Mouse (Mus musculus) liver, embryonic 15.5 days (tissue): ENCODE data around the gene Cd4. TPM values are rescaled to one million over a fixed set of nuclear protein-coding genes. Genes with fewer than 3 reads are reported as not detected.
"Not testable (repeated sequence)": the region's sequence is repeated elsewhere in the genome, so short reads cannot be mapped to it uniquely, and the experiment has no call there.

Experiments
- ATAC-seq: fragments of 200-750 bp; cut with Nextera tagmentation; 2 replicates; pipeline ENCODE4 v1.8.0; 2017; ENCODE audit warnings: moderate number of reproducible peaks, mild to moderate bottlenecking, moderate library complexity; ENCODE audit not compliant: insufficient read depth
- H3K27ac ChIP-seq: fragments of 300-500 bp; sonication (generic); replicated peaks from 2 replicates; pipeline ENCODE4 v1.5.1; 2015; ENCODE audit warnings: mild to moderate bottlenecking, inconsistent platforms
- H3K27me3 ChIP-seq: fragments of 300-500 bp; sonication (generic); 2 replicates; pipeline ENCODE4 v1.6.1; 2015; ENCODE audit warnings: mild to moderate bottlenecking, inconsistent platforms
- H3K36me3 ChIP-seq: fragments of 300-500 bp; sonication (generic); replicated peaks from 2 replicates; pipeline ENCODE4 v1.6.1; 2015; ENCODE audit warnings: moderate library complexity, mild to moderate bottlenecking, inconsistent platforms
- H3K4me1 ChIP-seq: fragments of 300-500 bp; sonication (generic); replicated peaks from 2 replicates; pipeline ENCODE4 v1.6.1; 2015; ENCODE audit warnings: inconsistent platforms
- H3K4me2 ChIP-seq: fragments of 300-500 bp; sonication (generic); 2 replicates; pipeline ENCODE4 v1.6.1; 2015; ENCODE audit warnings: moderate library complexity, mild to moderate bottlenecking, inconsistent platforms
- H3K4me3 ChIP-seq: fragments of 300-500 bp; sonication (generic); replicated peaks from 2 replicates; pipeline ENCODE4 v1.5.1; 2015; ENCODE audit warnings: mild to moderate bottlenecking, inconsistent platforms
- H3K9ac ChIP-seq: fragments of 300-500 bp; sonication (generic); 2 replicates; pipeline ENCODE4 v1.6.1; 2015; ENCODE audit warnings: moderate library complexity, mild to moderate bottlenecking, inconsistent platforms
- H3K9me3 ChIP-seq: fragments of 300-500 bp; sonication (generic); replicated peaks from 2 replicates; pipeline ENCODE4 v1.6.1; 2016; ENCODE audit warnings: inconsistent platforms
- WGBS: fragments of 180-500 bp; shearing (Covaris S2); methylation state at CpG from one replicate; pipeline ENCODE4 v1.1.7; 2015; ENCODE audit warnings: mixed read lengths; ENCODE audit not compliant: insufficient replicate concordance; 5-methylcytosine and 5-hydroxymethylcytosine counted together
- polyA plus RNA-seq: library from polyadenylated mRNA; unstranded; fragments of >200 nt; fragmentation: Nextera tagmentation; extraction: Ambion mirVana; gene quantifications from 2 replicates; pipeline ENCODE4 v1.2.1, GENCODE M21; 2015

Gene Cd4
- polyA plus RNA-seq, 1 experiment from 2014 or later, result 0.07 TPM

DNA sequence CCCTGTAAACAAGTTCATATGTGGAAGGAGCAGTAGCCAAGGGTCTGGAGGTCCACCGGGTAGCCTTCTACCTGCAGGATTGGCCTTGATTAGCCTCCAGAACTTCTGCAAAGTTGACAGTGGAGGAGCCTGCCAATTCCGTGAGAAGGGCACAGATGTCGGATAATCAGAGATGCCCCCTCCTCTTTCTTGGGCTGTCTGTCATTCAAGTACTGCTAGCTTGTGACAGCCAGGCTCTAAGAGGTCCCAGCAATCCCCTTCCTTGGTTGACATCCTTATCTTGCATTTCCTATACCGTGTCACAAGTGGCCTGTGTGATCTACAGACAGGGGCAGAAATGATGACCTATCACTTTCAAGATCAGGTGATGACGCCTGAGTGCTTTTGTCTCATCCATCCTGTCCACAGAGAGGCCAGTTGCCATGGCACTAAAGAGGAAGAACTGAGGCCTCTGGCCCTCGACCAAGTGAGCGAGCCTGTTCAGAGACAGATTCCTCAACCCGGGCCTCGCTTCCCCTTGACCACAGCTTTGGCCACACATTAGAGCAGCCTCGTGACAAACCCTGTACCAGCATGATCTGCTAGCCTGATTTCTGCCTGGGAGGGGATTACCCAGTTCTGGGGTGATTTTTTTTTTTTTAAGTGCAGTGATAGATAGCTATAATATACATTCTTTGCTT lies 12.9 kb upstream of the Cd4 start:
- no peak for ATAC-seq
- Histone ChIP-seq H3K27ac (no peak overlapping the region), H3K9ac (no peak overlapping the region), H3K27me3 (no peaks in the 10 kb centered on the region; the same call in 1 of the 2 replicates), H3K9me3 (no peaks in the 10 kb centered on the region), H3K4me3 (no peak overlapping the region), H3K4me2 (no peak overlapping the region), H3K4me1 (peaks cover 12% of the 10 kb centered on the region), H3K36me3 (no peaks in the 10 kb centered on the region)
- 23% methylated on average over 10 of the region's 10 CpGs for WGBS

DNA sequence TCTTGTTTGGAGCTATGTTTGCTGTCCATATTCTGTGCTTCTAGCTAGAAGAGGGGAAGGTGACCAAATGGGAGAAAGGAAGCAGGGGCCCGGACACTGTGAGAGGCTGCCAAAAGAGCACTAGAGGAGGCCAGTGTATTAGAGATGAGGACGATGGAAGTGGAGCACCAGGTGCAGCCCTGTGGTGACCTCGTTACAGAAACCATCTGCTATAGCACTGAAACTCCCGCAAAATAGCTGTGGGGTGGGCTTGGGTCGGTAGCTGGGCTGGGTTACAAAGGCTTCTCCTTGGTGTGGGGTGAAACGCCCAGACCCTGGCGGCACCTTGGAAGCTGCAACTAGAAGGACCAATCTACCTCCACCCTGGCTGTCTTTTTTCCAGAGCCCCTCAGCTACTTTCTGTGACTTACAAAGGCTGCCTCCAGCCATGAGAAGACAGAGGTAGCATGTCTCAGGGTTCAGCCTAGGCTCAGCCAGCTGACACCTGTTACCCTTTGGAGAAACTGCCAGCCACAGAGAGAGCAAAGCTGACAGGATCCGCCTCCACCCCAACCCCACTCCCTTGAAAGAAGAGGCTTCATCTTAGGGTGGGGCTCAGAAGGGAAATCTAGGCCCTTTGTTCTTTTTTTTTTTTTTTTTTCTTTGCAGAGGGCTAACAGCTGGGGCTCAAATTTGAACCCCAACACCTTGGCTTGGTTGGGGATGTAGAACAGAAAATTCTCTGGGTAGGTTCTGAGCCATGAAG lies 12.2 kb upstream of the Cd4 start:
- H3K9ac ChIP-seq, result no peak overlapping the region
- H3K27me3 ChIP-seq, result no peaks in the 10 kb centered on the region; the same call in 1 of the 2 replicates
- H3K4me1 ChIP-seq, result peaks cover 12% of the 10 kb centered on the region
- no peaks in the 10 kb centered on the region for H3K36me3 ChIP-seq
- WGBS, result 61% methylated on average over 8 of the region's 8 CpGs
- ATAC-seq, result no peak
- no peak overlapping the region for H3K27ac ChIP-seq
- H3K4me2 ChIP-seq, result no peak overlapping the region
- no peaks in the 10 kb centered on the region for H3K9me3 ChIP-seq
- H3K4me3 ChIP-seq, result no peak overlapping the region

GRCm38 (mm10) chr6:124898359-124898758 lies 10.3 kb upstream of the Cd4 start:
- Histone ChIP-seq H3K4me2 (no peak overlapping the region), H3K36me3 (no peaks in the 10 kb centered on the region), H3K27me3 (no peaks in the 10 kb centered on the region; the same call in 1 of the 2 replicates), H3K4me1 (no peaks in the 10 kb centered on the region), H3K9ac (no peak overlapping the region), H3K27ac (no peak overlapping the region), H3K9me3 (no peaks in the 10 kb centered on the region), H3K4me3 (no peak overlapping the region)
- 8% methylated on average over 3 of the region's 3 CpGs for WGBS
- no peak for ATAC-seq

- not testable (repeated sequence) for H3K9ac ChIP-seq, H3K4me2 ChIP-seq, H3K27me3 ChIP-seq, H3K4me1 ChIP-seq, H3K4me3 ChIP-seq, H3K27ac ChIP-seq, H3K36me3 ChIP-seq, H3K9me3 ChIP-seq, ATAC-seq
- 68% methylated on average over 2 of the region's 2 CpGs for WGBS
Measured at GRCm38 (mm10) chr6:124894113-124894512, 6.1 kb upstream of the Cd4 start.

- H3K36me3 ChIP-seq, result no peaks in the 10 kb centered on the region
- WGBS, result 43% methylated on average over 6 of the region's 6 CpGs
- no peak for ATAC-seq
- no peak overlapping the region for H3K4me2 ChIP-seq
- no peak overlapping the region for H3K27ac ChIP-seq
- H3K9me3 ChIP-seq, result no peaks in the 10 kb centered on the region
- no peak overlapping the region for H3K9ac ChIP-seq
- no peaks in the 10 kb centered on the region for H3K27me3 ChIP-seq
- H3K4me1 ChIP-seq, result no peaks in the 10 kb centered on the region
- no peak overlapping the region for H3K4me3 ChIP-seq
Measured at GRCm38 (mm10) chr6:124890997-124891396, 3.0 kb upstream of the Cd4 start.

GRCm38 (mm10) chr6:124888555-124889125 lies 619 bp upstream of the Cd4 start:
- WGBS, result 71% methylated on average over 6 of the region's 6 CpGs
- Histone ChIP-seq H3K27me3 (no peaks in the 10 kb centered on the region), H3K9ac (no peak overlapping the region), H3K4me2 (no peak overlapping the region), H3K36me3 (no peaks in the 10 kb centered on the region), H3K4me3 (no peak overlapping the region), H3K27ac (no peak overlapping the region), H3K9me3 (no peaks in the 10 kb centered on the region), H3K4me1 (no peaks in the 10 kb centered on the region)
- no peak for ATAC-seq

DNA sequence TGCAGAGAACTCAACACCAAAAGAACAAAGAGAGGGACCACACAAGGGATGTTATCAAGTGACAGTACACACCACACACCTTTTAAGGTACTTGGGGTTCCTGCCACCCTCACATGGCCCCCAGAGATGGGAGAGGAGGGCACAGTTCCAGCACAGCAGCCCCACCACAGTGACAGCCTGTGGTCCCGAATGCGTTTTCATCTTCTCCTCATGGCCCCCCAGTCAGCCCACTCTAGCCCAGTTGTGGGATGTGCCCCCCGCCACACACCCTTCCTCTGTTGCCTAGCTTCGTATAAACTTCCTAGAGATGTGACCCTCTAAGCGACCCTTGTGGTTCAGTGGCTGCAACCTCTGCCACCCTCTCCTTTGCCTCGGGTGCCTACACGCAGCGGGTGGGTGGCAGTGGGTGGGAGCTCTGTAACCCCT lies 2.1 kb downstream of the Cd4 start:
- Histone ChIP-seq H3K36me3 (no peaks in the 10 kb centered on the region), H3K4me2 (no peak overlapping the region), H3K27me3 (no peaks in the 10 kb centered on the region), H3K9me3 (no peaks in the 10 kb centered on the region), H3K27ac (no peak overlapping the region), H3K9ac (no peak overlapping the region), H3K4me3 (no peak overlapping the region), H3K4me1 (no peaks in the 10 kb centered on the region)
- no peak for ATAC-seq
- WGBS, result 57% methylated on average over 8 of the region's 8 CpGs

DNA sequence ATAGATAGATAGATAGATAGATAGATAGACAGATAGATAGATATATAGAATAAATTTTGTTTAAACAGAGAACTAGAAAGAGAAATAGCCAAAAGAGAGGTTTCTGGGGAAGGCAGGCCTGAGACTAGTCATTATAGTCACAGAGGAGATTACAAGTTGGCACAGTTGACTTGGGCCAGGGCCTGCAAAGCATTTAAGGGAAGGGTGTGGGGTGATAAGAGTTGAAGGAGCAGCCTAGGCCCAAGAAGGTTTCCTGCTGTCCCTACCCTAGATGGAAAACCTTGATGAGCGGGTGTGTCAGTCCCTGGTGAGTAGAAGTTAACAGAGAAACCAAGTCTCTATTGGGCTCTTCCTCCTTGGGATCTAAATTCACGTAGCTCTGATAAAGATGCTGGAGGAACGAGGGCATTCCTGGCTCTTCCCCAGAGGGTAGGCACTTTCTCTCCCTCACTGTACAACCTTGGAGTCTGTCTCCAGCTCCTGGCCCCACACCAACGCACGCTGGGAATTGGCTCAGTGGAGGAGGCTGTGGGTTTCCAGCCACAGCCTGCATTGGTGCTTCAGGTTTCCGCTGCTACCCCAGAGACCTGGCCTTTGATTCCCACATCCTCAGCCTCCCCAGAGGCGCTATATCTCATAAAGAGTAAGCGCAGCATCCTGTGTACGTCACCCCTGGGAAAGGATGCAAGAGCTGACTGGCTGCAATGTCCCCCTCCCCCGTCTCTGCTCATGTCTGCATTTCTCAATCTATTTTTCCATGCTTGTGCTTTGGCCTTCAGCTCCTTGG lies 3.1 kb downstream of the Cd4 start:
- 51% methylated on average over 10 of the region's 10 CpGs for WGBS
- no peak for ATAC-seq

DNA sequence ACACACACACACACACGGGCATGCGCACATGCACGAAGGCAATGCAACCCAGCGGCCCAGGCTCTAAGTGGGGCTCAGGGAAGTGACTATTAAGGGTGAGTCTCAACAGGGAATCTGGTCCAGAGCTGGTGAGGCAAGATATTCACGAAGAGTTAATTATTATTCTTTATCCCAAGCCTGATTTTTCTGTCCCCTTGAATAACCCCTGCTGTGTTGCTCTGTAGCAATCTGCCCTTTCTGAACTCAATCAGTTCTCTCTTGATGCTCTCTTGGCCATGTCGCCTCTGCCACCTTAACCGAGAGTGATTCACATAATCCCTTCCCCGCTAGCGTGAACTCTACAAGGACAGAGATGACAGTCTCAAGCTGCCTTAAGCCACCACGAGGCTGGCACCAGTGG lies 4.7 kb downstream of the Cd4 start:
- Histone ChIP-seq H3K27ac (no peak overlapping the region), H3K9ac (no peak overlapping the region), H3K4me1 (no peaks in the 10 kb centered on the region), H3K36me3 (no peaks in the 10 kb centered on the region), H3K4me2 (no peak overlapping the region), H3K4me3 (no peak overlapping the region), H3K27me3 (peaks cover 6% of the 10 kb centered on the region; the same call in 1 of the 2 replicates), H3K9me3 (no peaks in the 10 kb centered on the region)
- no peak for ATAC-seq
- WGBS, result 67% methylated on average over 10 of the region's 10 CpGs

More for the DNA sequence above, 3.1 kb downstream of the Cd4 start:
- Histone ChIP-seq H3K4me3 (no peak overlapping the region), H3K27ac (no peak overlapping the region), H3K4me2 (no peak overlapping the region), H3K9me3 (no peaks in the 10 kb centered on the region), H3K4me1 (no peaks in the 10 kb centered on the region), H3K9ac (no peak overlapping the region), H3K36me3 (no peaks in the 10 kb centered on the region), H3K27me3 (peaks cover 5% of the 10 kb centered on the region; the same call in 1 of the 2 replicates)

- WGBS, result 78% methylated on average over 9 of the region's 9 CpGs
- no peak overlapping the region for H3K27ac ChIP-seq
Measured at GRCm38 (mm10) chr6:124881821-124882220, 6.2 kb downstream of the Cd4 start.

GRCm38 (mm10) chr6:124879390-124879789 lies 8.6 kb downstream of the Cd4 start:
- Histone ChIP-seq H3K4me1 (no peaks in the 10 kb centered on the region), H3K27ac (no peak overlapping the region), H3K9ac (no peak overlapping the region), H3K27me3 (peaks cover 6% of the 10 kb centered on the region; the same call in 1 of the 2 replicates), H3K4me2 (no peak overlapping the region), H3K9me3 (no peaks in the 10 kb centered on the region), H3K4me3 (no peak overlapping the region), H3K36me3 (no peaks in the 10 kb centered on the region)
- ATAC-seq, result no peak
- 54% methylated on average over 6 of the region's 6 CpGs for WGBS

More at GRCm38 (mm10) chr6:124881821-124882220, 6.2 kb downstream of the Cd4 start:
- Histone ChIP-seq H3K9ac (no peak overlapping the region), H3K27me3 (peaks cover 6% of the 10 kb centered on the region; the same call in 1 of the 2 replicates), H3K4me1 (no peaks in the 10 kb centered on the region), H3K4me3 (no peak overlapping the region), H3K9me3 (no peaks in the 10 kb centered on the region), H3K4me2 (no peak overlapping the region), H3K36me3 (no peaks in the 10 kb centered on the region)
- no peak for ATAC-seq
